ENCODE assay signal across 24 mouse cellular contexts in genomic region chr19:8765562-8765961, GRCm38 (mm10).
"Had no signal": no experiment of that assay in that cellular context is flagged by ENCODE, and none has a peak within 500 bp of the region (broad histone marks: within the 10 kb centered on the region; RNA-seq: fewer than 3 reads in every experiment).

No protein-coding gene starts in this region.

- H3K4me2 ChIP-seq: heart, embryonic 13.5 days; heart, embryonic 15.5 days; hindbrain, embryonic 13.5 days; kidney, embryonic 15.5 days; limb, embryonic 13.5 days; limb, embryonic 15.5 days; liver, embryonic 12.5 days had no signal

- H3K27me3 ChIP-seq: heart, embryonic 13.5 days; heart, embryonic 15.5 days; hindbrain, embryonic 13.5 days; kidney, embryonic 15.5 days; limb, embryonic 13.5 days; limb, embryonic 15.5 days; liver, embryonic 12.5 days had no signal

- H3K27ac ChIP-seq: heart, embryonic 10.5 days; heart, embryonic 13.5 days; heart, embryonic 15.5 days; hindbrain, embryonic 13.5 days; kidney, embryonic 15.5 days; kidney, postnatal 0 days; limb, embryonic 13.5 days; limb, embryonic 15.5 days; liver, embryonic 12.5 days; liver, embryonic 14.5 days had no signal

- H3K9me3 ChIP-seq: heart, embryonic 15.5 days; hindbrain, embryonic 13.5 days; limb, embryonic 15.5 days had no signal

- H3K4me3 ChIP-seq: heart, embryonic 10.5 days; heart, embryonic 13.5 days; heart, embryonic 15.5 days; hindbrain, embryonic 13.5 days; kidney, embryonic 15.5 days; limb, embryonic 13.5 days; limb, embryonic 15.5 days; liver, embryonic 12.5 days had no signal

- ATAC-seq: hindbrain, embryonic 16.5 days; liver, embryonic 12.5 days had no signal

- H3K9ac ChIP-seq: heart, embryonic 13.5 days; heart, embryonic 15.5 days; hindbrain, embryonic 13.5 days; kidney, embryonic 15.5 days; limb, embryonic 13.5 days; limb, embryonic 15.5 days; liver, embryonic 12.5 days; liver, embryonic 14.5 days had no signal

- DNase-seq: gastrocnemius, postnatal 14 days; gastrocnemius, postnatal 36 days; heart, adult 18-20 months; heart, postnatal 14 days; heart, postnatal 36 days; kidney, adult 11 months; kidney, adult 2 months; kidney, adult 9 months; kidney, postnatal 14 days; kidney, postnatal 36 days; layer of hippocampus, adult 9-11 months; layer of hippocampus, postnatal 36 days; left cerebral cortex, postnatal 4 days had no signal
